Mouse (Mus musculus): ENCODE measurements around the gene Crebrf.

Crebrf gene

GRCm38 (mm10) chr17:26778430-26779100, 63.1 kb downstream of the Crebrf start:
- no peak for DNase-seq (ENCODE audit: low spot score in 2 of 2)

- no peak for DNase-seq (ENCODE audit: low spot score in 2 of 2)
Observed at GRCm38 (mm10) chr17:26779471-26779870, 64.0 kb downstream of the Crebrf start.

GRCm38 (mm10) chr17:26780750-26781571, 65.5 kb downstream of the Crebrf start, which contains the start of gene Bnip1:
TSS of gene Bnip1 (plus strand) at chr17:26781066.
- peak; percentile 89 to 91 for DNase-seq (ENCODE audit: low spot score in 2 of 2)

- no peak for DNase-seq (ENCODE audit: low spot score in 2 of 2)
Observed at GRCm38 (mm10) chr17:26781610-26782043, 66.2 kb downstream of the Crebrf start.

- DNase-seq (ENCODE audit: low spot score in 2 of 2): no peak
Observed at GRCm38 (mm10) chr17:26784525-26784924, 69.1 kb downstream of the Crebrf start.

GRCm38 (mm10) chr17:26786586-26786985, 71.1 kb downstream of the Crebrf start:
- DNase-seq (ENCODE audit: low spot score in 2 of 2): no peak

- DNase-seq (ENCODE audit: low spot score in 2 of 2): no peak
Observed at GRCm38 (mm10) chr17:26788986-26789385, 73.5 kb downstream of the Crebrf start.

- no peak for DNase-seq (ENCODE audit: low spot score in 2 of 2)
Observed at GRCm38 (mm10) chr17:26789460-26790268, 74.2 kb downstream of the Crebrf start.

GRCm38 (mm10) chr17:26790269-26791214, 75.1 kb downstream of the Crebrf start:
- no peak for DNase-seq (ENCODE audit: low spot score in 2 of 2)

GRCm38 (mm10) chr17:26791580-26791979, 76.1 kb downstream of the Crebrf start:
- DNase-seq (ENCODE audit: low spot score in 2 of 2): peak in 1 of 2 experiments; percentile 41

- DNase-seq (ENCODE audit: low spot score in 2 of 2): peak in 1 of 2 experiments; percentile 29
Observed at GRCm38 (mm10) chr17:26792096-26792495, 76.6 kb downstream of the Crebrf start.

- DNase-seq (ENCODE audit: low spot score in 2 of 2): no peak
Observed at GRCm38 (mm10) chr17:26793068-26793765, 77.8 kb downstream of the Crebrf start.

GRCm38 (mm10) chr17:26794744-26795143, 79.3 kb downstream of the Crebrf start:
- DNase-seq (ENCODE audit: low spot score in 2 of 2): peak; percentile 46 to 69

GRCm38 (mm10) chr17:26795386-26795785, 79.9 kb downstream of the Crebrf start:
- DNase-seq (ENCODE audit: low spot score in 2 of 2): no peak

- no peak for DNase-seq (ENCODE audit: low spot score in 2 of 2)
Observed at GRCm38 (mm10) chr17:26797379-26798128, 82.1 kb downstream of the Crebrf start.

- no peak for DNase-seq (ENCODE audit: low spot score in 2 of 2)
Observed at GRCm38 (mm10) chr17:26802886-26803285, 87.4 kb downstream of the Crebrf start.

GRCm38 (mm10) chr17:26812607-26813006, 97.2 kb downstream of the Crebrf start:
- no peak for DNase-seq (ENCODE audit: low spot score in 2 of 2)

- DNase-seq (ENCODE audit: low spot score in 2 of 2): no peak
Observed at GRCm38 (mm10) chr17:26813497-26813896, 98.0 kb downstream of the Crebrf start.

- DNase-seq (ENCODE audit: low spot score in 2 of 2): no peak
Observed at GRCm38 (mm10) chr17:26816810-26817209, 101.4 kb downstream of the Crebrf start.
